Mouse (Mus musculus) layer of hippocampus, adult 2 months (tissue): Measurements from ENCODE around the gene Susd4. TPM values are rescaled to one million over a fixed set of nuclear protein-coding genes. Genes with fewer than 3 reads are reported as not detected.

ENCODE experiments used
- DNase-seq, 2 experiments: peaks; one replicate each; pipeline ENCODE4 v3.0.0; 2022; ENCODE audit warnings: low spot score in 2 of 2
- H3K27ac ChIP-seq: fragments of 200-600 bp; 2 replicates; pipeline ENCODE4 v1.8.1; 2022
- H3K4me3 ChIP-seq: fragments of 200-600 bp; 2 replicates; pipeline ENCODE4 v1.8.1; 2022; ENCODE audit warnings: mild to moderate bottlenecking
- CTCF ChIP-seq: fragments of 200-600 bp; conservative IDR thresholded peaks from 2 replicates; pipeline ENCODE4 v1.8.1; 2022; ENCODE audit warnings: antibody characterized with exemption, mild to moderate bottlenecking, moderate library complexity
- total RNA-seq, 2 experiments: library from RNA; stranded (reverse); gene quantifications; 2 replicates each; pipeline ENCODE4 v1.2.3; 2021

The Susd4 gene
- total RNA-seq, 2 experiments from 2014 or later: 127 to 135 TPM

DNA sequence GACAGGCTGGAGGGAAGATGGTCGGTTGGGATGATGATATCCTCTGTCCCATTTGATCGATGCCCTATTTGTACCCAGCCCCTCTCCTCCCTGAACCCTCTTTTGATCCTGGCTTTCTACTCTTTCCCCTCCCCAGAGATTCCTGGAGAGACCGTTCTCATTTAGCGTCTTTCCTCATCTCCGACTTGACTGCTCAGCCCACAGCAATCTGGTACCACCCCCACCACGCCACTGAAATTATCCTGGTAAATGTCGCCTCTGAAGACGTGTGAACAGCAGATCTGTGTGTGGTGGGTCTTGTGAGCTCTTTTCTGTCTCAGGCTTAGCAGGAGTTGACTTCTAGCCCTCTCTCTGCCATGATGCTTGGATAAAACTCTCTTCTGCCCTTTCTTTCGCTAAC lies 31.0 kb downstream of the Susd4 start:
- peak overlapping the region; percentile 67 for H3K27ac ChIP-seq
- TF ChIP-seq CTCF: no peak
- no peak overlapping the region for H3K4me3 ChIP-seq
- DNase-seq: peak in 1 of 2 experiments; percentile 46

DNA sequence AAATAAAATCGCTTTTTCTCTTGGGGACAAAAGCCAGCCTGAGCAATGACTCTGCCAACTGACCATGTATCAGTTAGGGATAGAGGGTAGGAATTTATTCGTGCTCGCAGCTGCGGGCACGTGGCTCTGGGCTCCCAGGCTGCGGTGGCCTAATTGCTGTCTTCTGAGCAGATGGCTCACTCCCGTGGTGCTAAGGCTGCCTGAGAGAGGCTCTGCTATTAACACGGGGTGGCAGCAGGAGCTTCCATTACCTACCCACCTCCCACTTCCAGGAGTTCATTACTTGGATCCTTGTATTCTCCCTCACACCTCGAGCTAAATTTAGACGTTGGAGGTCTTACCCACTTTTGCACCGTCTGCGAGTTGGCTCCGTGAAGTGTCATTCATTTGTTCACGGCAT lies 33.4 kb downstream of the Susd4 start:
- peak; percentile 29 for TF ChIP-seq CTCF
- H3K4me3 ChIP-seq: no peak overlapping the region
- peak in 1 of 2 experiments; percentile 61 for DNase-seq
- peak overlapping the region; percentile 62 for H3K27ac ChIP-seq

DNA sequence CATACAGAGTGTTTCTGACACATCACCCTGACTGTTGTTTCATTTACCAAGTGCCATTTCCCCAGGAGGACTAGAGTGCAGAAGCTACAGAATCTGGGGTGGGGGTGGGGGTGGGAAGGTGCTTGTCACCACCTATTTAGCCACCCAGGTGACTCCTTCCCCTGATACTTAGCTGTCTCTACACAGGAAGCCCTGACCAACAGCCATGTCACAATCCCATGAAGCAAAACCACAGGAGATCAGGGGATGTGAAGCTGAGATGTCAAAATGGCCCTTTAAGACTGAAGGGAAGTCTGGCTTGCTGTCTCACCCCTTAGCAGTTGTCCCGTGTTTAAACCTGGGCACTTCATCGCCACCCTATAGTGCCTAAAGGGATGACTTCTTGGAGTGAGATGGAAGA lies 37.9 kb downstream of the Susd4 start:
- TF ChIP-seq CTCF: no peak
- no peak overlapping the region for H3K4me3 ChIP-seq

DNA sequence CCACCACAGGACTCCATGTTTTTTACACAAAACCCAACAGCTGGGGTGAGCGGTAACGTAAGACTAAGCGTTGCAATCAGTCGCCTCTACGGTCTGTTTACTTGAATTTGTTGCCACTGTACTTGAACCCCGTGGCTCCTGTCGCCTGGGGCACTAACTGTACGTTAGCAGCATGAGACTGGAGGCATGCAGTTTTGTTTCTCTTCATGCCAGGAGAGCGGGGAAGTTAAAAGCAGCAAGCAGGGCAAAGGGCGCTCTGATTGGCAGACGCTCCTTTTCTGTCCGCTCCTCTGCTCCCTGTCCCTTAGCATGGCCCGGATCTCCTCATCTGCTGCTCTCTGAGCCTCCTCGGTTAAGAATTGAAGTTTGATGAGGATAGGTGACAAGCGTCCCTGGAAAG lies 39.2 kb downstream of the Susd4 start:
- no peak for TF ChIP-seq CTCF
- DNase-seq: no peak

More for the DNA sequence above, 37.9 kb downstream of the Susd4 start:
- no peak for DNase-seq
- H3K27ac ChIP-seq: no peak overlapping the region

DNA sequence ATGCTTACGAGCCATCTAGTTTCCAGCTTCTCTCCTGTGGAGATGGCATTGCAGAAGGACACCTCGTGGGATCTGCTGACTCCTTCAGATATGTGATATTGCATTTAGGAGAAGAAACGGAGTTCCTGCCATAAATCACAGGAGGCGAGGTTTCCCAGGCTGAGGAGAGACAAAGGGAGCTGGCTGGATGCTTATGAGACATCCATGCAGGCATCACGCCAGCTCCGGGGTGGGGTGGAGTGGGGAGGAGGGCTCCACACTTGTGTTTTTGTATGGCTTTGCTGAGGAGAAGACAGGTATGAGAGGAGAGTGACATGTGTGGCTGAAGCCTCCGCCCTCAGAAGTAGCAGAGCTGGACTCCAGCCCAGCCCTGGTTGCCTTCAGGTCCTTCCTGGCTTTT lies 50.3 kb downstream of the Susd4 start:
- no peak overlapping the region for H3K4me3 ChIP-seq
- DNase-seq: no peak
- H3K27ac ChIP-seq: no peak overlapping the region
- TF ChIP-seq CTCF: no peak

More for the DNA sequence above, 39.2 kb downstream of the Susd4 start:
- Histone ChIP-seq H3K4me3 (no peak overlapping the region), H3K27ac (no peak overlapping the region)

DNA sequence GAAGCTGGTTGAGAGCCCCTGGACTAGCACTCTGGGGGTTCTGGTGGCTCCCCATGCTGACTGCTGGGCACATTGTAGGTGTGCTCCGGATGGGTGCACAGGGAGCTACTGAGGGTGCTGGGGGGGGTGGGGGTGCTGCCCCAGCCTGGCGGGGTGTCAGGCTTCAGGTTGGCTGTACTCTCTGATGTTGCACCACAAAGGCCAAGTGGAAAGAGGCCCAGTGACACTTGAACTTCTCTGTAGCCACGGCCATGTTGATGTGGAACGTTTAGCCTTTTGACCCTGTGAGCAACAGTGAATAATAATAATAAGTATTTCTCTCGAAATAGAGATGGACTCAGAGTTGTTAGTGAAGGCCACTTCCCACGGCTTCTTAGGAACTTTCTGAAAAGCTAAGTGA lies 50.9 kb downstream of the Susd4 start:
- no peak for DNase-seq
- Histone ChIP-seq H3K4me3 (no peak overlapping the region), H3K27ac (no peak overlapping the region)
- no peak for TF ChIP-seq CTCF

DNA sequence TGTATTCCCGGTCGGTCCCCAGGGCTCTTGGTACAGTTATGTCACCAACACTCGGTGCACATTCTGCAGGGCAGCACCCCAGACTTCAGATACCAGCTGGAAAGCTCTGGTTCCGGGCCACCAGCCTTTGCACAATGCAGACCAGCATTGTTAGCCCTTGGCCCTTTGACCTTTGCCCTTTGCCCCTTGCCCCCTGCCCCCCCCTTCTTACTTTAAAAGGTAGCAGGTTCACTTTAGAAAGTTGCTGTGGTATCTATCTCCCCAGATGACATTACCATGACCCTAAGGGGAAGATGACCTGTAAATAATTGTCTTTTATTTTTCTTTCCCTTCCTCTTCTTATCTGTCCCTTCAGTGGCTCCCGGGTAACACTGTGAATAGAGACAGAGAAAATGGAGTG lies 53.4 kb downstream of the Susd4 start:
- no peak for DNase-seq
- TF ChIP-seq CTCF: no peak
- Histone ChIP-seq H3K27ac (peak overlapping the region; percentile 28; the same call in 1 of the 2 replicates), H3K4me3 (no peak overlapping the region)

DNA sequence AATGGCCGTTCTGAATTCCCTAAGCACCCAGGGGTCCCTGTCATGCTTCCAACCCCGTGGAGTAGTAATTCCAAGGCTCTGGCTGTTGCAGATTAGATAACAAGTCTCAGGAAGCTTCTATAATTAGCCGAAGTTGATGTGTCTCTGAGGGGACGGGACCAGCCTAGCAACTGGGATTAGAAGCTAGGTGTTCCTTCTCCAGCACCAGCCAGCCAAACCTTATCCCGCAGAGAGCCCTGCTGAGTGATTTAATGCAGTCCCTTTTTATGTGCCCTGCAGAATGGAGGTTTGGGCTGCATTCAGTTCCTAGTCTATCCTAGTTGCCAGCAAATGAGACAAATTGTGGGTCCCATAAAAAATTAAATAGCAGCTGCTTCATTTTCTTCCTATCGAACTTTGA lies 54.0 kb downstream of the Susd4 start:
- TF ChIP-seq CTCF: no peak
- DNase-seq: no peak
- Histone ChIP-seq H3K27ac (peak overlapping the region; percentile 28; the same call in 1 of the 2 replicates), H3K4me3 (no peak overlapping the region)

DNA sequence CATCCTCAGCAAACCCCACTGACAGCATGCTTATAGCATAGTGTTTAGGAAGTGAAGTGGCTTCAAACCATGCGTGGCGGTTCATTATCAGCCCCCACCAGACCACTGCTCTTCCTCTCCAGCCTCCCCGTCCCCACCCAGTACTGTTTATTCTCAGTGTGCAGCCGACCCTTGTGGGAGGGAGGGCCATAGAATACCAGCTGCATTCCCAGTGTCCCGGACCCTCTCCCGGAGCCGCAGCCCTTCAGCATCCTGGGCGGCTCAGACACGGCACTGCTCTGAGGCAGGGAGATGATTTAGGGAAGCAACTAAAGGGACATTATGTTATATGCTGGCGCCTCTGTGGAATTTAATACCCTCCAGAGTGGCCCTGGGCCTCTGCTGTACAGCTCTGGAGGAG lies 55.3 kb downstream of the Susd4 start:
- Histone ChIP-seq H3K4me3 (no peak overlapping the region), H3K27ac (no peak overlapping the region)
- DNase-seq: no peak
- TF ChIP-seq CTCF: no peak

DNA sequence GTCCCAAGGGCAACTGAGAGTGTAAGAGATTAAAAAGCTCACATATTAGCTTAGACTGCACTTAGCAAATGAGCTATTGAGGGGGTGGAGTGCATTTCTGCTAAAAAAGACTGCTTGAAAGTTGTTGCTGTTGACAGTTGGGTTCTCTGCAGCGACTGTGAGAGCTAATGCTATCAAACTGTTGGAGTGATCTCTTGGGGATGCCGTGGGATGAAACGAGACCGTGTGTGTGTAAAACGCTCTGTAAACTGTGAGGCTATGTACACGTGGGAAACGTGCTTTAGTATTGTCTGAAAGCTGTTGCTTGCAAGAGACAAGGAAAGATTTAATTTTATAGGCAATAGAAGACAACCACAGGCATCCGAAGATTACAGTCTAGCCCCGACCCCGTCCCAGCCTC lies 59.1 kb downstream of the Susd4 start:
- DNase-seq: peak in 1 of 2 experiments; percentile 33
- H3K27ac ChIP-seq: peak overlapping the region; percentile 53; the same call in 1 of the 2 replicates
- no peak overlapping the region for H3K4me3 ChIP-seq
- TF ChIP-seq CTCF: no peak

DNA sequence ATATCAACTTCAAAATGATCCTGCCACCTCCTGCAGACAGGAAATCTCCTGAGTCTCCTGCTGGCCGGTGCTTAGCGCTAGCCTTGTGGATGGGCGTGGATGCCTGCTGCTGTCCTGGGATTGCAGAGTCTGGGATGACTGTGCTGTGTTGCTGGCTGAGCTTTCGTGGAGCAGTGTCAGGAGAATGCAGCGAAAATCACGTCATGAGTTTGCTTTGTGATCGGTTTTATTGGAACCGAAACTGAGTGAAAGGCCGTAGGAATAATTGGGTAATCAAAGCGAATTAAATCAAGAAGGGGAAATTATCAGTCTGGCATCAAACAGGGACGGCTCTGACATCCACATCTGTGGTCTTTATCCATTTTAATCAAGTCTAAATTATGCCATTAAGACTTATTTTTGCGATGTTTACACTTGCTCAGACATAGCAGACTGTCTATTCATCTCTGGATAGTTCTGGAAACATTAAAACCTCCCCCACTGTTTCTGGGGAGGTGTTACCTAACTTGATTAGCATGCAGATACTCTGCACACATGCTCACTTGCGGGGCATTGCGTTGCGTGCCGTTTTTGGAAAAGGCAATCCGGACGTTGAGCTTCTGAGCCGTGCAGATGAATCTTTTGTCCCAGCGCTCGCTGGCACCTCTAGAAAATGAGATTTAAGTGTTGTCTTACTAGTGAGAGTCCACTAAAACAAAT lies 60.2 kb downstream of the Susd4 start:
- peak; percentile 28 to 46 for DNase-seq
- no peak for TF ChIP-seq CTCF
- Histone ChIP-seq H3K4me3 (peak overlapping the region; percentile 48), H3K27ac (peak overlapping the region; percentile 66)

DNA sequence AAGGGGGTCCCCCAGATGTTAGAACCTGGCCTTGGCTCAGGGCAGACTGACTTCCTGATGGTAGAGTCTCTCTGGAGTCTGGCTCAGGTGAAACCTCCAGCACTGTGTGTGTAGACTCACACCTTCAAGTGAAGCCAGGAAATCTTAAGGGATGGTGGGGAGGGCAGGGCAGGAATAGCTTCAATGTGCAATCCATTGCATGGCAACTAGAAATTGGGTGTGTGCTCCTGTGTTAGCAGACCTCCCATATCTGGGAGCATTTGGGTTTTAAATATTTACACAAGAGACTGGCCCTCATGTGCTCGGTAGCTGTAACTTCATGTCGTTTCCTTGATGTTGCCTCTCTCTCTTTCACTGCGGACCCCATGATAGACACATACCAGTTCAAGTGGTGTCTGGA lies 62.9 kb downstream of the Susd4 start:
- Histone ChIP-seq H3K27ac (no peak overlapping the region), H3K4me3 (no peak overlapping the region)
- DNase-seq: no peak
- no peak for TF ChIP-seq CTCF

DNA sequence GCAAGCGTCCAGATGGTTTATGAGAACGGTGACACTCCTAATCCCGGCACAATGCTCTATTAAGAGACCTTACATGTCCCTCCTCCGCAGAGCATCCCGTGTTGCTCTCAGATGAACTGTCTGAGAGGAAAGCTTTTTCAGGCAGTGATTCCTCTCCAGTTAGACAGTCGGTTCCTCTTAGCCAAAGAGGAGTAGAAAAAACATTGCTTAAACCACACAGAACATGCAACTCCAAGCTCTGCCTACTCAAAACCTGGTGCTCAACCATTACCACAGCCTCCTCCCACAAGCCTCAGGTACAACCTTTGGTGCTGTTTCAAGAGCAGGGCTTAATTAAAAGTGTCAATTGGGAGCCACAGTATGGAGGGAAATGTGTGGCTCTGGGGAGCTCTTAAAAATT lies 74.4 kb downstream of the Susd4 start:
- peak overlapping the region; percentile 47 for H3K27ac ChIP-seq
- no peak for TF ChIP-seq CTCF
- DNase-seq: peak; percentile 25 to 43
- H3K4me3 ChIP-seq: no peak overlapping the region

DNA sequence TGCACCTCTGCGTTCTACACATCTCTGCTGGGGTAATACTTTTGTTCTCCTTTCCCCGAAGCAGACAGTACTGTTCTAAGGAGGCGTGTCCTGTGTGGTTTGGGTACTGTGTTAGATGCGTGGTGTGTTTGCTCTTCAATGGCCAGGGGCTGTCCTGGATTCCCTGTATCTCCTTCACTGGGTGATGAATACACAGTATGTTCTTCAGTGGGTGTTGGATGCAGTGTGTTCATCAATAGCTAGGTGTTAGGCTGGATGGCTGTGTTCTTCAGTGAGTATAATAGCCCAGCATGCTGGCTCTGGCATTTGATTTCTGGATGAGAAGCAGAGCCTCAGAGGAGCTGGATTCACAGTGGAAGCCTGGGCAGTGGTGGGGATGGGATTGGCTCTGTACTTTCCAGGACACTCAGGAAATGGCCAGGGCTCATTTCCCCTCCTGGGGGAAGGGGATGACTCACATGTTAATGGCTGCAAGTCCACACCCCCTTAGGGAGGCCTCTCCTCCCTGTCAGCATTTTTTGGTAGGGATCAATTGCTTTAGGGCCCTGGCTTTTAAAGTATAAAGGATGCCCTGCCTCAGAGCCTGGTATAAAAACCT lies 75.8 kb downstream of the Susd4 start:
- Histone ChIP-seq H3K27ac (peak overlapping the region; percentile 71), H3K4me3 (no peak overlapping the region)
- TF ChIP-seq CTCF: no peak
- no peak for DNase-seq
